In the genomic region with DNA sequence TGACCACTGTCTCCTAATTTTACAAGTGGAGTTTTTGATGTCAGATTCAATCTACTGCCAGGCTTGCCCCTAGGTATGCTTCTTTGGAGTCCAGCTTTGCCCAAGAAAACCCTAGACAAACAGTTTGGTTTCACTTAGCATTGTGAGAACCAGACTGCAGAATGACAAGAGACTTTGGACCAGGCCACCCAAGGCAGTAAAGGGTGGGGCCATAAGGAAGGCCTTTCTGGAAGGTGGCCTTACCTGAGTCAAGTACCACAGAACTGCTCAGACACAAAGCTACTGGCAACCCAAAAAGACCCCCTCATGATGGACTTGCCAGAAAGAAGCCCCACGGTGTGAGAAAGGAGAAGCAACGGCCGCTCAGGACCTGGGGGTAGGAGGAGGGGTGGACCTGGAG, we compare ENCODE assay signal across 24 mouse cellular contexts. TPM values are rescaled to one million over a fixed set of nuclear protein-coding genes. Genes with fewer than 3 reads are reported as not detected.
DNase-seq lines count a peak whose midpoint lies in the region; ATAC-seq and TF ChIP-seq lines count a peak whose summit lies in the region.
"Had no signal": no experiment of that assay in that cellular context is flagged by ENCODE, and none has a peak within 500 bp of the region (broad histone marks: within the 10 kb centered on the region; RNA-seq: fewer than 3 reads in every experiment).

No protein-coding gene starts in this region.

- intact Hi-C loops in gastrocnemius, adult 2 months (cut with DNase I) = no loop called here
- intact Hi-C loops in gastrocnemius, postnatal 36 days (cut with DNase I) = no loop called here

- H3K9ac ChIP-seq in intestine, embryonic 16.5 days (ENCODE audit: low read depth, low read length) = no peak overlapping the region
- no peak overlapping the region for H3K9ac ChIP-seq in stomach, postnatal 0 days (ENCODE audit: low read length)
- H3K9ac ChIP-seq: embryonic facial prominence, embryonic 15.5 days; heart, embryonic 12.5 days; hindbrain, embryonic 12.5 days had no signal

- no peak overlapping the region for H3K4me3 ChIP-seq in gastrocnemius, adult 2 months
- H3K4me3 ChIP-seq in embryonic facial prominence, embryonic 10.5 days = no peak overlapping the region
- H3K4me3 ChIP-seq in intestine, embryonic 16.5 days (ENCODE audit: low read length) = no peak overlapping the region
- H3K4me3 ChIP-seq in stomach, postnatal 0 days (ENCODE audit: low read depth, low read length) = no peak overlapping the region
- H3K4me3 ChIP-seq: embryonic facial prominence, embryonic 15.5 days; erythroblast, embryonic 14.5 days; forebrain, embryonic 10.5 days; heart, embryonic 12.5 days; hindbrain, embryonic 12.5 days had no signal

- peak overlapping the region; percentile 82; the same call in 1 of the 2 replicates for H3K27ac ChIP-seq in gastrocnemius, adult 2 months
- H3K27ac ChIP-seq in embryonic facial prominence, embryonic 10.5 days (replicated peaks) = peak overlapping the region; percentile 66
- no peak overlapping the region for H3K27ac ChIP-seq in intestine, embryonic 16.5 days (ENCODE audit: low read length)
- H3K27ac ChIP-seq in stomach, postnatal 0 days (replicated peaks) = no peak overlapping the region
- H3K27ac ChIP-seq: embryonic facial prominence, embryonic 15.5 days; forebrain, embryonic 10.5 days; hindbrain, embryonic 12.5 days had no signal

- H3K4me2 ChIP-seq in intestine, embryonic 16.5 days (ENCODE audit: low read depth, low read length) = no peak overlapping the region
- no peak overlapping the region for H3K4me2 ChIP-seq in stomach, postnatal 0 days (replicated peaks; ENCODE audit: low read depth)
- H3K4me2 ChIP-seq: embryonic facial prominence, embryonic 15.5 days had no signal

- WGBS in embryonic facial prominence, embryonic 10.5 days = 70% methylated on average over 3 of the region's 3 CpGs
- WGBS in intestine, embryonic 16.5 days = 85% methylated on average over 3 of the region's 3 CpGs
- 76% methylated on average over 3 of the region's 3 CpGs for WGBS in stomach, postnatal 0 days

- H3K4me1 ChIP-seq in embryonic facial prominence, embryonic 10.5 days = peaks cover 81% of the 10 kb centered on the region
- peaks cover 27% of the 10 kb centered on the region for H3K4me1 ChIP-seq in intestine, embryonic 16.5 days (ENCODE audit: control insufficient read depth, insufficient read depth, low read length)
- H3K4me1 ChIP-seq in stomach, postnatal 0 days (replicated peaks; ENCODE audit: control insufficient read depth, insufficient read depth) = peaks cover 5% of the 10 kb centered on the region; the same call in 1 of the 2 replicates

- peaks cover 98% of the 10 kb centered on the region for H3K27me3 ChIP-seq in embryonic facial prominence, embryonic 10.5 days (replicated peaks; ENCODE audit: low read depth, poor library complexity, severe bottlenecking)
- peaks cover 3% of the 10 kb centered on the region; the same call in 1 of the 2 replicates for H3K27me3 ChIP-seq in intestine, embryonic 16.5 days (replicated peaks; ENCODE audit: control insufficient read depth, insufficient read depth, low read length)
- H3K27me3 ChIP-seq in stomach, postnatal 0 days (ENCODE audit: control insufficient read depth, insufficient read depth, low read length) = no peaks in the 10 kb centered on the region
- H3K27me3 ChIP-seq: heart, embryonic 12.5 days had no signal

- TF ChIP-seq EP300 in stomach, postnatal 0 days (optimal IDR thresholded peaks at IDR 0.05) = no peak

- H3K9me3 ChIP-seq in embryonic facial prominence, embryonic 10.5 days = no peaks in the 10 kb centered on the region
- no peaks in the 10 kb centered on the region for H3K9me3 ChIP-seq in intestine, embryonic 16.5 days (ENCODE audit: control insufficient read depth, low read length)
- H3K9me3 ChIP-seq in stomach, postnatal 0 days (ENCODE audit: control insufficient read depth, low read length) = no peaks in the 10 kb centered on the region
- H3K9me3 ChIP-seq: embryonic facial prominence, embryonic 15.5 days; forebrain, embryonic 10.5 days; G1E; heart, embryonic 12.5 days; hindbrain, embryonic 12.5 days had no signal

- H3K36me3 ChIP-seq in embryonic facial prominence, embryonic 10.5 days (replicated peaks) = no peaks in the 10 kb centered on the region
- H3K36me3 ChIP-seq in intestine, embryonic 16.5 days (ENCODE audit: control insufficient read depth, insufficient read depth, low read length) = no peaks in the 10 kb centered on the region
- H3K36me3 ChIP-seq in stomach, postnatal 0 days (ENCODE audit: control insufficient read depth, insufficient read depth, low read length) = no peaks in the 10 kb centered on the region
- H3K36me3 ChIP-seq: embryonic facial prominence, embryonic 15.5 days; forebrain, embryonic 10.5 days; G1E; hindbrain, embryonic 12.5 days had no signal

- no peak for TF ChIP-seq CTCF in gastrocnemius, adult 2 months (IDR thresholded peaks at IDR 0.05)
- no peak for TF ChIP-seq CTCF in stomach, postnatal 0 days (IDR thresholded peaks at IDR 0.05; ENCODE audit: low read depth)

- DNase-seq in gastrocnemius, adult 2 months = no peak
- DNase-seq in gastrocnemius, postnatal 36 days = no peak
- no peak for DNase-seq in embryonic facial prominence, embryonic 10.5 days (ENCODE audit: low spot score)
- peak; percentile 48 for DNase-seq in stomach, postnatal 0 days (ENCODE audit: low spot score)
- DNase-seq in right cerebral cortex, adult 2 months (ENCODE audit: low spot score in 2 of 2) = no peak
- DNase-seq in thymus, postnatal 25 days = no peak
- DNase-seq: adrenal gland, adult 8-10 months; B cell, adult 2 months; cerebellum, adult 11 months; cerebellum, adult 8-10 months; cerebellum, postnatal 25 days; heart, adult 18-20 months; heart, postnatal 4 days had no signal

- peak; percentile 63 for ATAC-seq in intestine, embryonic 16.5 days
- peak; percentile 49; the same call in 1 of the 2 replicates for ATAC-seq in stomach, postnatal 0 days (ENCODE audit: low FRiP score, low TSS enrichment)
- ATAC-seq: CD4-positive, CD25-positive, alpha-beta regulatory T cell, adult 4 months; forebrain, embryonic 14.5 days; hindbrain, embryonic 16.5 days; inflammation-experienced regulatory T-cells, adult 6 months had no signal

RNA-seq across cellular contexts. Expression of gene Wnt11, which starts 8.1 kb away (rescaled TPM):
- 1 to 10 TPM; 5.3 to 8.3 TPM for total RNA-seq in gastrocnemius, adult 2 months (2021)
- total RNA-seq in gastrocnemius, postnatal 36 days (2021) = 1 to 10 TPM; 5.4 to 8.2 TPM
- polyA plus RNA-seq in embryonic facial prominence, embryonic 10.5 days (2016; fragmentation: Nextera tagmentation; extraction: Ambion mirVana) = 2.0 TPM in 2 replicates
- polyA plus RNA-seq in intestine, embryonic 16.5 days (2015; fragmentation: Nextera tagmentation; extraction: Ambion mirVana) = 1.8 and 2.0 TPM in 2 replicates
- polyA plus RNA-seq in stomach, postnatal 0 days (2015; fragmentation: Nextera tagmentation; extraction: Ambion mirVana) = 9.7 and 10.8 TPM in 2 replicates
- total RNA-seq: G1E had no signal
- polyA plus RNA-seq: CD4-positive, CD25-positive, alpha-beta regulatory T cell, adult 4 months; erythroblast, embryonic 14.5 days; G1E; inflammation-experienced regulatory T-cells, adult 6 months had no signal

Comparison
In these comparisons a context has a peak if more than half of its experiments do, and no peak if none do; other contexts are left out.
1. H3K27ac ChIP-seq: peak in gastrocnemius, adult 2 months (single experiment) and embryonic facial prominence, embryonic 10.5 days (single experiment); none in intestine, embryonic 16.5 days (single experiment) and stomach, postnatal 0 days (single experiment).